Mouse (Mus musculus) cerebellum, adult 2 months (tissue): ENCODE data around the gene Layn. TPM values are rescaled to one million over a fixed set of nuclear protein-coding genes. Genes with fewer than 3 reads are reported as not detected.

ENCODE experiments used
- DNase-seq, 2 experiments: peaks; one replicate each; pipeline ENCODE4 v3.0.0; 2021
- H3K27ac ChIP-seq: fragments of 200-500 bp; 2 replicates; pipeline ENCODE4 v1.5.1; 2012; ENCODE audit warnings: low read length, control low read depth, inconsistent platforms; ENCODE audit not compliant: insufficient read depth
- H3K27me3 ChIP-seq: fragments of 200-500 bp; 2 replicates; pipeline ENCODE4 v1.6.1; 2012; ENCODE audit warnings: inconsistent platforms, mild to moderate bottlenecking, low read length, moderate library complexity; ENCODE audit not compliant: control insufficient read depth, insufficient read depth
- H3K4me1 ChIP-seq: fragments of 200-500 bp; 2 replicates; pipeline ENCODE4 v1.6.1; 2011; ENCODE audit warnings: low read length; ENCODE audit not compliant: control insufficient read depth, insufficient read depth
- H3K4me3 ChIP-seq: fragments of 200-500 bp; replicated peaks from 2 replicates; pipeline ENCODE3; 2011; ENCODE audit warnings: mild to moderate bottlenecking, low read depth, low read length, control low read depth; ENCODE audit not compliant: insufficient read depth
- CTCF ChIP-seq: fragments of 200-500 bp; IDR thresholded peaks from 2 replicates; pipeline ENCODE4 v1.5.1; 2011; ENCODE audit warnings: low read depth, mild to moderate bottlenecking, control low read depth, low read length, moderate library complexity, borderline replicate concordance; ENCODE audit not compliant: insufficient read depth
- POLR2A ChIP-seq: fragments of 200-500 bp; IDR thresholded peaks from 2 replicates; pipeline ENCODE4 v1.6.1; 2011; ENCODE audit warnings: low read length, control low read depth, borderline replicate concordance; ENCODE audit not compliant: insufficient read depth
- WGBS: fragments of 180-500 bp; shearing (Covaris S2); methylation state at CpG from one replicate; pipeline ENCODE4 v1.1.7; 2018; 5-methylcytosine and 5-hydroxymethylcytosine counted together
- polyA plus RNA-seq: library from polyadenylated mRNA; depleted of rRNA; stranded (reverse); fragments of >200 nt; gene quantifications from 2 replicates; pipeline ENCODE4 v1.2.3, GENCODE M21; 2012

The Layn gene
- polyA plus RNA-seq, 1 experiment = 7.2 TPM

GRCm38 (mm10) chr9:51056360-51057324, 20.3 kb downstream of the Layn start:
- Histone ChIP-seq H3K27ac (no peak overlapping the region), H3K4me3 (no peak overlapping the region), H3K4me1 (no peaks in the 10 kb centered on the region), H3K27me3 (no peaks in the 10 kb centered on the region)
- 79% methylated on average over 3 of the region's 3 CpGs for WGBS
- no peak for DNase-seq
- TF ChIP-seq CTCF (no peak), POLR2A (no peak)

- 75% methylated on average over 3 of the region's 3 CpGs for WGBS
- H3K4me3 ChIP-seq = no peak overlapping the region
- no peaks in the 10 kb centered on the region for H3K27me3 ChIP-seq
- H3K27ac ChIP-seq = no peak overlapping the region
- DNase-seq = no peak
- no peak for TF ChIP-seq POLR2A
- no peak for TF ChIP-seq CTCF
- H3K4me1 ChIP-seq = no peaks in the 10 kb centered on the region
Measured at GRCm38 (mm10) chr9:51052180-51052579, 24.7 kb downstream of the Layn start.

GRCm38 (mm10) chr9:51042136-51042535, 34.8 kb downstream of the Layn start:
- no peak overlapping the region for H3K27ac ChIP-seq
- 80% methylated on average over 6 of the region's 6 CpGs for WGBS
- DNase-seq = no peak
- TF ChIP-seq POLR2A = no peak
- TF ChIP-seq CTCF = no peak
- H3K4me3 ChIP-seq = no peak overlapping the region
- no peaks in the 10 kb centered on the region for H3K4me1 ChIP-seq
- no peaks in the 10 kb centered on the region for H3K27me3 ChIP-seq

- H3K27ac ChIP-seq = no peak overlapping the region
- DNase-seq = no peak
- no peaks in the 10 kb centered on the region for H3K27me3 ChIP-seq
- H3K4me3 ChIP-seq = no peak overlapping the region
- no peak for TF ChIP-seq POLR2A
- no peak for TF ChIP-seq CTCF
- WGBS = 90% methylated on average over 7 of the region's 7 CpGs
- H3K4me1 ChIP-seq = no peaks in the 10 kb centered on the region
Measured at GRCm38 (mm10) chr9:51041491-51041980, 35.4 kb downstream of the Layn start.

- Histone ChIP-seq H3K27ac (no peak overlapping the region), H3K4me1 (no peaks in the 10 kb centered on the region), H3K27me3 (no peaks in the 10 kb centered on the region), H3K4me3 (no peak overlapping the region)
- no peak for TF ChIP-seq CTCF
- no peak for TF ChIP-seq POLR2A
- DNase-seq = no peak
- 75% methylated on average over 3 of the region's 3 CpGs for WGBS
Measured at GRCm38 (mm10) chr9:51032785-51033529, 43.9 kb downstream of the Layn start.

GRCm38 (mm10) chr9:51032291-51032690, 44.6 kb downstream of the Layn start:
- Histone ChIP-seq H3K27me3 (no peaks in the 10 kb centered on the region), H3K4me1 (no peaks in the 10 kb centered on the region), H3K27ac (no peak overlapping the region), H3K4me3 (no peak overlapping the region)
- no peak for DNase-seq
- no peak for TF ChIP-seq CTCF
- no peak for TF ChIP-seq POLR2A
- WGBS = 78% methylated on average over 8 of the region's 8 CpGs

GRCm38 (mm10) chr9:51031603-51032002, 45.3 kb downstream of the Layn start:
- 88% methylated on average over 6 of the region's 6 CpGs for WGBS
- Histone ChIP-seq H3K4me3 (no peak overlapping the region), H3K27ac (no peak overlapping the region), H3K27me3 (no peaks in the 10 kb centered on the region), H3K4me1 (no peaks in the 10 kb centered on the region)
- TF ChIP-seq POLR2A (no peak), CTCF (no peak)
- no peak for DNase-seq

- H3K4me1 ChIP-seq = no peaks in the 10 kb centered on the region
- TF ChIP-seq POLR2A (no peak), CTCF (no peak)
- no peak overlapping the region for H3K4me3 ChIP-seq
- no peak for DNase-seq
- no peaks in the 10 kb centered on the region for H3K27me3 ChIP-seq
- H3K27ac ChIP-seq = no peak overlapping the region
- 68% methylated on average over 1 of the region's 1 CpGs for WGBS
Measured at GRCm38 (mm10) chr9:51030147-51030546, 46.7 kb downstream of the Layn start.
